Mouse (Mus musculus): Measurements from ENCODE around the gene Gp1bb. TPM values are rescaled to one million over a fixed set of nuclear protein-coding genes. Genes with fewer than 3 reads are reported as not detected.

Gp1bb gene
- total and polyA plus RNA-seq, 3 experiments = 0.86 to 5.6 (median 3.5) TPM

- intact Hi-C loops (cut with DNase I) = no loop called here
- no peak for DNase-seq
- 77% methylated on average over 3 of the region's 3 CpGs for WGBS
- TF ChIP-seq POLR2A (IDR thresholded peaks at IDR 0.05; ENCODE audit: insufficient read depth, low read depth, low read length) (no peak), EP300 (IDR thresholded peaks at IDR 0.05; ENCODE audit: insufficient read depth, low read depth, low read length) (no peak), CTCF (IDR thresholded peaks at IDR 0.05) (no peak)
- no peaks in the 10 kb centered on the region for H3K4me1 ChIP-seq (ENCODE audit: control insufficient read depth, insufficient read depth, low read length)
- H3K4me3 ChIP-seq = no peak overlapping the region
- H3K9ac ChIP-seq (ENCODE audit: low read depth, low read length) = no peak overlapping the region
- no peak overlapping the region for H3K27ac ChIP-seq
- H3K36me3 ChIP-seq (ENCODE audit: control insufficient read depth, insufficient read depth, low read length) = no peaks in the 10 kb centered on the region
- H3K27me3 ChIP-seq (ENCODE audit: control insufficient read depth, insufficient read depth, low read length) = no peaks in the 10 kb centered on the region
- no peaks in the 10 kb centered on the region for H3K79me2 ChIP-seq (replicated peaks; ENCODE audit: control insufficient read depth, insufficient read depth, low read length)
Observed at GRCm38 (mm10) chr16:18649126-18649525, 26.9 kb upstream of the Gp1bb start.

GRCm38 (mm10) chr16:18645329-18645728, 23.1 kb upstream of the Gp1bb start:
- Histone ChIP-seq H3K27me3 (ENCODE audit: control insufficient read depth, insufficient read depth, low read length) (no peaks in the 10 kb centered on the region), H3K27ac (no peak overlapping the region), H3K79me2 (replicated peaks; ENCODE audit: control insufficient read depth, insufficient read depth, low read length) (no peaks in the 10 kb centered on the region), H3K9ac (ENCODE audit: low read depth, low read length) (no peak overlapping the region), H3K4me1 (ENCODE audit: control insufficient read depth, insufficient read depth, low read length) (no peaks in the 10 kb centered on the region), H3K4me3 (no peak overlapping the region), H3K36me3 (ENCODE audit: control insufficient read depth, insufficient read depth, low read length) (no peaks in the 10 kb centered on the region)
- TF ChIP-seq CTCF (IDR thresholded peaks at IDR 0.05) (no peak), EP300 (IDR thresholded peaks at IDR 0.05; ENCODE audit: insufficient read depth, low read depth, low read length) (no peak), POLR2A (IDR thresholded peaks at IDR 0.05; ENCODE audit: insufficient read depth, low read depth, low read length) (no peak)
- DNase-seq = no peak
- WGBS = 75% methylated on average over 6 of the region's 6 CpGs
- intact Hi-C loops (cut with DNase I) = no loop called here

GRCm38 (mm10) chr16:18644485-18644884, 22.3 kb upstream of the Gp1bb start:
- no peak for DNase-seq
- Histone ChIP-seq H3K79me2 (replicated peaks; ENCODE audit: control insufficient read depth, insufficient read depth, low read length) (no peaks in the 10 kb centered on the region), H3K4me1 (ENCODE audit: control insufficient read depth, insufficient read depth, low read length) (no peaks in the 10 kb centered on the region), H3K27ac (no peak overlapping the region), H3K9ac (ENCODE audit: low read depth, low read length) (no peak overlapping the region), H3K36me3 (ENCODE audit: control insufficient read depth, insufficient read depth, low read length) (no peaks in the 10 kb centered on the region), H3K4me3 (no peak overlapping the region), H3K27me3 (ENCODE audit: control insufficient read depth, insufficient read depth, low read length) (no peaks in the 10 kb centered on the region)
- 75% methylated on average over 4 of the region's 4 CpGs for WGBS
- TF ChIP-seq EP300 (IDR thresholded peaks at IDR 0.05; ENCODE audit: insufficient read depth, low read depth, low read length) (no peak), POLR2A (IDR thresholded peaks at IDR 0.05; ENCODE audit: insufficient read depth, low read depth, low read length) (no peak), CTCF (IDR thresholded peaks at IDR 0.05) (no peak)
- intact Hi-C loops (cut with DNase I) = no loop called here

GRCm38 (mm10) chr16:18643406-18643998, 21.3 kb upstream of the Gp1bb start:
- Histone ChIP-seq H3K27me3 (ENCODE audit: control insufficient read depth, insufficient read depth, low read length) (no peaks in the 10 kb centered on the region), H3K79me2 (replicated peaks; ENCODE audit: control insufficient read depth, insufficient read depth, low read length) (no peaks in the 10 kb centered on the region), H3K27ac (no peak overlapping the region), H3K36me3 (ENCODE audit: control insufficient read depth, insufficient read depth, low read length) (no peaks in the 10 kb centered on the region), H3K4me1 (ENCODE audit: control insufficient read depth, insufficient read depth, low read length) (no peaks in the 10 kb centered on the region), H3K9ac (ENCODE audit: low read depth, low read length) (no peak overlapping the region), H3K4me3 (no peak overlapping the region)
- 67% methylated on average over 11 of the region's 11 CpGs for WGBS
- intact Hi-C loops (cut with DNase I) = no loop called here
- DNase-seq = no peak
- no peak for TF ChIP-seq POLR2A (IDR thresholded peaks at IDR 0.05; ENCODE audit: insufficient read depth, low read depth, low read length)
- no peak for TF ChIP-seq EP300 (IDR thresholded peaks at IDR 0.05; ENCODE audit: insufficient read depth, low read depth, low read length)
- no peak for TF ChIP-seq CTCF (IDR thresholded peaks at IDR 0.05)

GRCm38 (mm10) chr16:18642897-18643296, 20.7 kb upstream of the Gp1bb start:
- Histone ChIP-seq H3K27me3 (ENCODE audit: control insufficient read depth, insufficient read depth, low read length) (no peaks in the 10 kb centered on the region), H3K36me3 (ENCODE audit: control insufficient read depth, insufficient read depth, low read length) (no peaks in the 10 kb centered on the region), H3K79me2 (replicated peaks; ENCODE audit: control insufficient read depth, insufficient read depth, low read length) (no peaks in the 10 kb centered on the region), H3K4me1 (ENCODE audit: control insufficient read depth, insufficient read depth, low read length) (no peaks in the 10 kb centered on the region), H3K9ac (ENCODE audit: low read depth, low read length) (no peak overlapping the region), H3K4me3 (no peak overlapping the region), H3K27ac (no peak overlapping the region)
- intact Hi-C loops (cut with DNase I) = no loop called here
- TF ChIP-seq CTCF (IDR thresholded peaks at IDR 0.05) (no peak), EP300 (IDR thresholded peaks at IDR 0.05; ENCODE audit: insufficient read depth, low read depth, low read length) (no peak), POLR2A (IDR thresholded peaks at IDR 0.05; ENCODE audit: insufficient read depth, low read depth, low read length) (no peak)
- DNase-seq = no peak
- 72% methylated on average over 4 of the region's 4 CpGs for WGBS

GRCm38 (mm10) chr16:18642291-18642690, 20.1 kb upstream of the Gp1bb start:
- intact Hi-C loops (cut with DNase I) = no loop called here
- Histone ChIP-seq H3K4me3 (no peak overlapping the region), H3K79me2 (replicated peaks; ENCODE audit: control insufficient read depth, insufficient read depth, low read length) (no peaks in the 10 kb centered on the region), H3K4me1 (ENCODE audit: control insufficient read depth, insufficient read depth, low read length) (no peaks in the 10 kb centered on the region), H3K9ac (ENCODE audit: low read depth, low read length) (no peak overlapping the region), H3K27me3 (ENCODE audit: control insufficient read depth, insufficient read depth, low read length) (no peaks in the 10 kb centered on the region), H3K36me3 (ENCODE audit: control insufficient read depth, insufficient read depth, low read length) (no peaks in the 10 kb centered on the region), H3K27ac (no peak overlapping the region)
- no peak for TF ChIP-seq POLR2A (IDR thresholded peaks at IDR 0.05; ENCODE audit: insufficient read depth, low read depth, low read length)
- TF ChIP-seq CTCF (IDR thresholded peaks at IDR 0.05) = no peak
- TF ChIP-seq EP300 (IDR thresholded peaks at IDR 0.05; ENCODE audit: insufficient read depth, low read depth, low read length) = no peak
- 33% methylated on average over 7 of the region's 7 CpGs for WGBS
- DNase-seq = peak in 1 of 2 experiments; percentile 7
